Mouse (Mus musculus) liver, postnatal 0 days (tissue): ENCODE results near the gene Slc39a11.

Experiments used
- CTCF ChIP-seq: sonication (generic); IDR thresholded peaks from 2 replicates; pipeline ENCODE4 v1.5.1; 2016; ENCODE audit warnings: antibody characterized with exemption, low read depth
- EP300 ChIP-seq: IDR thresholded peaks from 2 replicates; pipeline ENCODE4 v1.6.1; 2016; ENCODE audit warnings: antibody characterized with exemption, low read depth, mild to moderate bottlenecking

GRCm38 (mm10) chr11:113651206-113651906 is 1.5 kb upstream of the Slc39a11 start:
- TF ChIP-seq CTCF, result no peak
- TF ChIP-seq EP300, result peak; percentile 58; the same call in 1 of the 2 replicates
